24 mouse cellular contexts compared by ENCODE assay signal in the genomic region with DNA sequence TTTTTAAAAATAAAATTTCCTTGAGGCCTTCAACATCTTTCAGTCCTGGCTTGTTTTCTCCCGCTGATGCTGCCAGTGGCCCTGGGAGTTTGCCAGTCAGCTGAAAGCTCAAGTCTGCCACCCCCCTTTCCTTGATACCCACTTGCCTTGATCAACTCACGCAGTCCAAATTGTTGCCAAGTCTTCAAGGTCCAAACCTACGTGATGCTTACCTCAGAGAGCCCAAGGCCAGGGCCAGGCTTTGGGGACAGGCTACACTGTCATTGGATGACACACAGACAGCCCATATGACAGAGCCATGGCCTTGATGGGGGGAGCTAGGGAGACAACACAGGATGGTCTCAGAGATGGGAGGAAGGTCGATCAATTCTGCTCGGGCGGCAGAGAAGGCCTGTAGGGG. TPM values are rescaled to one million over a fixed set of nuclear protein-coding genes. Genes with fewer than 3 reads are reported as not detected.
"Had no signal": no experiment of that assay in that cellular context is flagged by ENCODE, and none has a peak within 500 bp of the region (broad histone marks: within the 10 kb centered on the region; RNA-seq: fewer than 3 reads in every experiment).

No protein-coding gene starts in this region.

- H3K4me2 ChIP-seq: limb, embryonic 12.5 days; limb, embryonic 15.5 days; liver, embryonic 12.5 days; liver, embryonic 15.5 days; lung, embryonic 15.5 days; midbrain, embryonic 13.5 days; stomach, embryonic 15.5 days had no signal

- ATAC-seq: liver, embryonic 12.5 days; midbrain, embryonic 13.5 days; midbrain, embryonic 16.5 days had no signal

- H3K9ac ChIP-seq: limb, embryonic 12.5 days; limb, embryonic 15.5 days; liver, embryonic 12.5 days; liver, embryonic 15.5 days; lung, embryonic 15.5 days; midbrain, embryonic 13.5 days; stomach, embryonic 15.5 days had no signal

- H3K36me3 ChIP-seq: limb, embryonic 12.5 days; limb, embryonic 15.5 days; liver, embryonic 12.5 days; liver, embryonic 15.5 days; lung, embryonic 15.5 days; midbrain, embryonic 10.5 days; midbrain, embryonic 13.5 days; stomach, embryonic 15.5 days had no signal

- DNase-seq: kidney, adult 9 months; kidney, postnatal 14 days; kidney, postnatal 4 days; left cerebral cortex, postnatal 4 days; lung, adult 18-20 months; lung, postnatal 10 days; lung, postnatal 36 days; retina, postnatal 1 day; right cerebral cortex, postnatal 25 days; spleen, adult 18-20 months; thymus, postnatal 25 days had no signal

- H3K9me3 ChIP-seq: limb, embryonic 12.5 days; limb, embryonic 15.5 days; liver, embryonic 12.5 days; liver, embryonic 15.5 days; lung, embryonic 15.5 days; midbrain, embryonic 10.5 days; midbrain, embryonic 13.5 days; stomach, embryonic 15.5 days had no signal

- H3K27me3 ChIP-seq: limb, embryonic 15.5 days; liver, embryonic 12.5 days; liver, embryonic 15.5 days; lung, embryonic 15.5 days; stomach, embryonic 15.5 days had no signal

- H3K4me3 ChIP-seq: limb, embryonic 12.5 days; limb, embryonic 15.5 days; liver, embryonic 12.5 days; liver, embryonic 15.5 days; lung, embryonic 15.5 days; megakaryocyte, embryonic 14.5 days; midbrain, embryonic 10.5 days; midbrain, embryonic 13.5 days; myocyte; stomach, embryonic 15.5 days had no signal

- H3K27ac ChIP-seq: limb, embryonic 12.5 days; limb, embryonic 15.5 days; liver, embryonic 12.5 days; liver, embryonic 15.5 days; lung, embryonic 15.5 days; midbrain, embryonic 10.5 days; midbrain, embryonic 13.5 days; stomach, embryonic 15.5 days had no signal

RNA-seq across cellular contexts. Expression of a gene that starts 44.8 kb away (rescaled TPM):
- total RNA-seq: monocyte, adult 5-6 weeks had no signal
- polyA plus RNA-seq: neural tube, embryonic 11.5 days had no signal
